Comparison of ENCODE assay signal across 8 mouse cellular contexts in genomic region chr5:135106758-135107256, GRCm38 (mm10). TPM values are rescaled to one million over a fixed set of nuclear protein-coding genes. Genes with fewer than 3 reads are reported as not detected.
A peak's percentile ranks its signal among the peaks of the same experiment; 100 is the strongest.
DNase-seq lines count a peak whose midpoint lies in the region; ATAC-seq lines count a peak whose summit lies in the region.

No protein-coding gene starts in this region.

- peak overlapping the region; percentile 67; the same call in 1 of the 2 replicates for H3K27ac ChIP-seq in embryonic facial prominence, embryonic 10.5 days (replicated peaks)
- no peak overlapping the region for H3K27ac ChIP-seq in intestine, embryonic 14.5 days (ENCODE audit: low read depth)

- H3K4me2 ChIP-seq in intestine, embryonic 14.5 days (ENCODE audit: low read length): peak overlapping the region; percentile 93

- H3K27me3 ChIP-seq in embryonic facial prominence, embryonic 10.5 days (replicated peaks; ENCODE audit: low read depth, poor library complexity, severe bottlenecking): peaks cover 64% of the 10 kb centered on the region
- peaks cover 52% of the 10 kb centered on the region for H3K27me3 ChIP-seq in intestine, embryonic 14.5 days (replicated peaks; ENCODE audit: control insufficient read depth, insufficient read depth, low read length)

- 0 out of 2 replicates have a peak, but pooled peaks cover 4% of the 10 kb centered on the region for H3K9me3 ChIP-seq in embryonic facial prominence, embryonic 10.5 days
- H3K9me3 ChIP-seq in intestine, embryonic 14.5 days (ENCODE audit: control insufficient read depth, low read length): no peaks in the 10 kb centered on the region

- intact Hi-C loops in left cerebral cortex, postnatal 25 days (cut with DNase I): no loop called here

- no peaks in the 10 kb centered on the region for H3K36me3 ChIP-seq in embryonic facial prominence, embryonic 10.5 days (replicated peaks)
- H3K36me3 ChIP-seq in intestine, embryonic 14.5 days (ENCODE audit: control insufficient read depth, insufficient read depth, low read length): no peaks in the 10 kb centered on the region

- WGBS in embryonic facial prominence, embryonic 10.5 days: under 1% methylated on average over 48 of the region's 48 CpGs
- WGBS in intestine, embryonic 14.5 days: under 1% methylated on average over 48 of the region's 48 CpGs

- peak; percentile 73 for ATAC-seq in intestine, embryonic 14.5 days (replicated peaks; ENCODE audit: low FRiP score, low TSS enrichment, low read depth)
- ATAC-seq in megakaryocyte-erythroid progenitor cell, adult 5-6 weeks (replicated peaks; ENCODE audit: low FRiP score, low TSS enrichment, poor library complexity, severe bottlenecking): peak; percentile 96

- peak overlapping the region; percentile 71 for H3K4me3 ChIP-seq in embryonic facial prominence, embryonic 10.5 days
- peak overlapping the region; percentile 50 for H3K4me3 ChIP-seq in intestine, embryonic 14.5 days (ENCODE audit: low read depth, low read length)

- peaks cover 23% of the 10 kb centered on the region for H3K4me1 ChIP-seq in embryonic facial prominence, embryonic 10.5 days
- H3K4me1 ChIP-seq in intestine, embryonic 14.5 days (replicated peaks; ENCODE audit: control insufficient read depth, insufficient read depth, low read length): no peaks in the 10 kb centered on the region; the same call in 1 of the 2 replicates

- peak overlapping the region; percentile 45; the same call in 1 of the 2 replicates for H3K9ac ChIP-seq in intestine, embryonic 14.5 days (ENCODE audit: low read length)

- peak; percentile 85 for DNase-seq in adrenal gland, postnatal 25 days
- peak; percentile 89 for DNase-seq in embryonic facial prominence, embryonic 10.5 days (ENCODE audit: low spot score)
- DNase-seq in gonadal fat pad, adult 2 months (ENCODE audit: low read depth): peak; percentile 69
- peak; percentile 79 for DNase-seq in intestine, embryonic 14.5 days (ENCODE audit: low spot score)
- DNase-seq in left cerebral cortex, postnatal 25 days (ENCODE audit: low spot score in 2 of 2): peak; percentile 49 to 65
- peak; percentile 46 for DNase-seq in right cerebral cortex, postnatal 25 days
- peak; percentile 59 to 78 for DNase-seq in urinary bladder, postnatal 4 days (ENCODE audit: low spot score in 2 of 2)

RNA-seq across cellular contexts. Expression of gene Mlxipl, which starts 17.1 kb away (rescaled TPM):
- total RNA-seq in adrenal gland, postnatal 25 days (2021): 70.1 and 79.1 TPM in 2 replicates
- 3.5 and 3.8 TPM in 2 replicates for polyA plus RNA-seq in embryonic facial prominence, embryonic 10.5 days (2016; fragmentation: Nextera tagmentation; extraction: Ambion mirVana)
- 84.5 and 86.8 TPM in 2 replicates for polyA plus RNA-seq in gonadal fat pad, adult 2 months (2012; rRNA removed)
- polyA plus RNA-seq in intestine, embryonic 14.5 days (2014; fragmentation: Nextera tagmentation; extraction: Ambion mirVana): 5.2 and 6.4 TPM in 2 replicates
- 1 to 10 TPM; 4.6 to 5.7 TPM for total RNA-seq in left cerebral cortex, postnatal 25 days (2021)
- not detected in 2 replicates for total RNA-seq in megakaryocyte-erythroid progenitor cell, adult 5-6 weeks (2014; fragmentation: Nextera tagmentation)
- total RNA-seq in megakaryocyte-erythroid progenitor cell, adult 5-6 weeks (2017): not detected in 2 replicates

RNA-seq across cellular contexts. Expression of gene Vps37d, which starts 28.7 kb away (rescaled TPM):
- total RNA-seq in adrenal gland, postnatal 25 days (2021): 2.2 and 4.1 TPM in 2 replicates
- polyA plus RNA-seq in embryonic facial prominence, embryonic 10.5 days (2016; fragmentation: Nextera tagmentation; extraction: Ambion mirVana): 9.2 and 9.5 TPM in 2 replicates
- polyA plus RNA-seq in gonadal fat pad, adult 2 months (2012; rRNA removed): 5.3 and 10.8 TPM in 2 replicates
- 7.0 and 7.5 TPM in 2 replicates for polyA plus RNA-seq in intestine, embryonic 14.5 days (2014; fragmentation: Nextera tagmentation; extraction: Ambion mirVana)
- total RNA-seq in left cerebral cortex, postnatal 25 days (2021): 10 to 100 TPM; 25.3 to 28.7 TPM
- not detected in 2 replicates for total RNA-seq in megakaryocyte-erythroid progenitor cell, adult 5-6 weeks (2014; fragmentation: Nextera tagmentation)
- total RNA-seq in megakaryocyte-erythroid progenitor cell, adult 5-6 weeks (2017): 0.38 TPM in 1 of 2 replicates, not detected in the other

RNA-seq across cellular contexts. Expression of gene Bud23, which starts 42.0 kb away (rescaled TPM):
- 58.5 and 66.1 TPM in 2 replicates for total RNA-seq in adrenal gland, postnatal 25 days (2021)
- 190 and 194 TPM in 2 replicates for polyA plus RNA-seq in embryonic facial prominence, embryonic 10.5 days (2016; fragmentation: Nextera tagmentation; extraction: Ambion mirVana)
- polyA plus RNA-seq in gonadal fat pad, adult 2 months (2012; rRNA removed): 48.9 and 55.8 TPM in 2 replicates
- 98.0 and 107 TPM in 2 replicates for polyA plus RNA-seq in intestine, embryonic 14.5 days (2014; fragmentation: Nextera tagmentation; extraction: Ambion mirVana)
- 10 to 100 TPM; 49.7 to 51.0 TPM for total RNA-seq in left cerebral cortex, postnatal 25 days (2021)
- 93.5 and 138 TPM in 2 replicates for total RNA-seq in megakaryocyte-erythroid progenitor cell, adult 5-6 weeks (2014; fragmentation: Nextera tagmentation)
- total RNA-seq in megakaryocyte-erythroid progenitor cell, adult 5-6 weeks (2017): 68.0 and 104 TPM in 2 replicates

RNA-seq across cellular contexts. Expression of gene Tbl2, which starts 42.6 kb away (rescaled TPM):
- 31.5 and 46.0 TPM in 2 replicates for total RNA-seq in adrenal gland, postnatal 25 days (2021)
- polyA plus RNA-seq in embryonic facial prominence, embryonic 10.5 days (2016; fragmentation: Nextera tagmentation; extraction: Ambion mirVana): 21.3 and 22.2 TPM in 2 replicates
- polyA plus RNA-seq in gonadal fat pad, adult 2 months (2012; rRNA removed): 18.3 and 18.8 TPM in 2 replicates
- polyA plus RNA-seq in intestine, embryonic 14.5 days (2014; fragmentation: Nextera tagmentation; extraction: Ambion mirVana): 26.2 and 27.8 TPM in 2 replicates
- 10 to 100 TPM; 30.1 to 30.7 TPM for total RNA-seq in left cerebral cortex, postnatal 25 days (2021)
- total RNA-seq in megakaryocyte-erythroid progenitor cell, adult 5-6 weeks (2014; fragmentation: Nextera tagmentation): 11.6 and 13.3 TPM in 2 replicates
- total RNA-seq in megakaryocyte-erythroid progenitor cell, adult 5-6 weeks (2017): 19.8 and 20.4 TPM in 2 replicates

RNA-seq across cellular contexts. Expression of gene Dnajc30, which starts 42.8 kb away (rescaled TPM):
- 29.6 and 38.8 TPM in 2 replicates for total RNA-seq in adrenal gland, postnatal 25 days (2021)
- polyA plus RNA-seq in embryonic facial prominence, embryonic 10.5 days (2016; fragmentation: Nextera tagmentation; extraction: Ambion mirVana): 27.0 and 27.4 TPM in 2 replicates
- 24.2 and 27.5 TPM in 2 replicates for polyA plus RNA-seq in gonadal fat pad, adult 2 months (2012; rRNA removed)
- polyA plus RNA-seq in intestine, embryonic 14.5 days (2014; fragmentation: Nextera tagmentation; extraction: Ambion mirVana): 32.5 and 33.3 TPM in 2 replicates
- total RNA-seq in left cerebral cortex, postnatal 25 days (2021): 10 to 100 TPM; 38.3 to 42.4 TPM
- total RNA-seq in megakaryocyte-erythroid progenitor cell, adult 5-6 weeks (2014; fragmentation: Nextera tagmentation): 15.7 and 16.1 TPM in 2 replicates
- total RNA-seq in megakaryocyte-erythroid progenitor cell, adult 5-6 weeks (2017): 3.7 and 9.2 TPM in 2 replicates

Comparison
In these comparisons a context has a peak if more than half of its experiments do, and no peak if none do; other contexts are left out.
1. RNA of gene Mlxipl, which starts 17.1 kb away (total RNA-seq): 70.1 to 79.1 TPM in adrenal gland, postnatal 25 days; 4.6 to 5.7 TPM in left cerebral cortex, postnatal 25 days and not detected in megakaryocyte-erythroid progenitor cell, adult 5-6 weeks; every median in the first group is over 10 times any median in the second.
2. Peak in every context shown above with its lines, with median percentiles within 50 percentile points of each other: DNase-seq.